Mouse (Mus musculus): ENCODE measurements around the gene Gbp3. TPM values are rescaled to one million over a fixed set of nuclear protein-coding genes. Genes with fewer than 3 reads are reported as not detected.

The Gbp3 gene
- total RNA-seq, 2 experiments from 2014 or later, result 4.2 TPM

GRCm38 (mm10) chr3:142578342-142578741, 18.5 kb downstream of the Gbp3 start:
- intact Hi-C loops (cut with DNase I), result no loop called here
- no peak for DNase-seq (ENCODE audit: extremely low spot score in 1 of 2, low spot score in 2 of 2)

GRCm38 (mm10) chr3:142583067-142583466, 23.2 kb downstream of the Gbp3 start:
- intact Hi-C loops (cut with DNase I), result no loop called here
- DNase-seq (ENCODE audit: extremely low spot score in 1 of 2, low spot score in 2 of 2), result no peak

- intact Hi-C loops (cut with DNase I), result no loop called here
- no peak for DNase-seq (ENCODE audit: extremely low spot score in 1 of 2, low spot score in 2 of 2)
Observed at GRCm38 (mm10) chr3:142587386-142587785, 27.6 kb downstream of the Gbp3 start.

- intact Hi-C loops (cut with DNase I), result no loop called here
- DNase-seq (ENCODE audit: extremely low spot score in 1 of 2, low spot score in 2 of 2), result no peak
Observed at GRCm38 (mm10) chr3:142588888-142589287, 29.1 kb downstream of the Gbp3 start.

GRCm38 (mm10) chr3:142590431-142591067, 30.7 kb downstream of the Gbp3 start:
- intact Hi-C loops (cut with DNase I), result no loop called here
- DNase-seq (ENCODE audit: extremely low spot score in 1 of 2, low spot score in 2 of 2), result no peak

GRCm38 (mm10) chr3:142594547-142594946, 34.7 kb downstream of the Gbp3 start, which contains the start of gene Gbp2b:
TSS of gene Gbp2b (plus strand) at chr3:142594847.
- intact Hi-C loops (cut with DNase I), result no loop called here
- DNase-seq (ENCODE audit: extremely low spot score in 1 of 2, low spot score in 2 of 2), result no peak

GRCm38 (mm10) chr3:142597923-142598322, 38.1 kb downstream of the Gbp3 start:
- no peak for DNase-seq (ENCODE audit: extremely low spot score in 1 of 2, low spot score in 2 of 2)
- intact Hi-C loops (cut with DNase I), result no loop called here

GRCm38 (mm10) chr3:142601675-142602074, 41.8 kb downstream of the Gbp3 start:
- intact Hi-C loops (cut with DNase I), result no loop called here
- DNase-seq (ENCODE audit: extremely low spot score in 1 of 2, low spot score in 2 of 2), result no peak

- DNase-seq (ENCODE audit: extremely low spot score in 1 of 2, low spot score in 2 of 2), result no peak
- intact Hi-C loops (cut with DNase I), result no loop called here
Observed at GRCm38 (mm10) chr3:142618658-142619057, 58.8 kb downstream of the Gbp3 start.

GRCm38 (mm10) chr3:142619606-142620005, 59.8 kb downstream of the Gbp3 start:
- no peak for DNase-seq (ENCODE audit: extremely low spot score in 1 of 2, low spot score in 2 of 2)
- intact Hi-C loops (cut with DNase I), result no loop called here

GRCm38 (mm10) chr3:142620111-142620955, 60.5 kb downstream of the Gbp3 start, which contains the start of gene Gbp2:
TSS of gene Gbp2 (plus strand) at chr3:142620602.
- intact Hi-C loops (cut with DNase I), result no loop called here
- DNase-seq (ENCODE audit: extremely low spot score in 1 of 2, low spot score in 2 of 2), result no peak

- no peak for DNase-seq (ENCODE audit: extremely low spot score in 1 of 2, low spot score in 2 of 2)
- intact Hi-C loops (cut with DNase I), result no loop called here
Observed at GRCm38 (mm10) chr3:142620956-142621562, 61.2 kb downstream of the Gbp3 start.

Other genes starting within 250 kb of the Gbp3 start
- gene Pdlim5, start 164.3 kb upstream of the Gbp3 start, total RNA-seq (2021), result 10 to 100 TPM; 18.4 to 18.9 TPM
- 1 to 10 TPM; 1.0 to 1.5 TPM for gene Gbp5, start 66.0 kb upstream of the Gbp3 start, total RNA-seq (2021)
- gene Gbp7, start 29.7 kb upstream of the Gbp3 start, total RNA-seq (2021), result 1 to 10 TPM; 3.4 to 3.8 TPM
- gene Gbp2b, start 34.8 kb downstream of the Gbp3 start, total RNA-seq (2021), result not detected
- gene Gbp2, start 60.6 kb downstream of the Gbp3 start, total RNA-seq (2021), result 1 to 10 TPM; 1.0 to 1.4 TPM
- gene Kyat3, start 141.0 kb downstream of the Gbp3 start, total RNA-seq (2021), result 1 to 10 TPM; 3.2 to 3.7 TPM
- gene Gtf2b, start 205.0 kb downstream of the Gbp3 start, total RNA-seq (2021), result 10 to 100 TPM; 35.1 to 40.0 TPM

Data from left cerebral cortex, postnatal 10 days (tissue).